Mouse (Mus musculus): ENCODE measurements at regions not wholly inside any gene's neighbourhood (a gene's known extent, or its start where the extent isn't known, plus 50 kb on each side); places are given as distances from the start of the nearest gene placed in this dataset.

DNA sequence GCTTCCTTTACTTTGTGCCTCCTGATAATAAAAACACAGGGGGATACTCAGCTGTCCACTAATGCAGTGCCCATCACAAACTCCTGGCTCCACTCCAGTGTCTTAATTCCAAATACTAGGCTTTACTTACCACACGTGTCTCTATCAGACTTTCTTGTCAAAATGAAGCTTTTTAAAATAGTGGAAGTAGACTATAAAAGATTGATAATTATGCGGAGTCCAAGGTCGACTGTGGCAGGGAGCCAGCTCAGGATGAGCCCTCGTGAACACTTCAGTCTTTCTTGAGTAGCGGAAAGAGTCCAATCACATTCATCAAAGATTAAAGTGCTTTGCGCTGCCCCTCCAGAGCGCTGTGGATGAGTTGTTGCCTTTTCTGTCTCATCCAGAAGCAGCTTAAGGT lies 147.9 kb upstream of the Zbtb20 start:
- TF ChIP-seq CTCF (IDR thresholded peaks at IDR 0.05; ENCODE audit: borderline replicate concordance, insufficient read depth, low read depth, low read length) (no peak), POLR2A (IDR thresholded peaks at IDR 0.05; ENCODE audit: borderline replicate concordance, insufficient read depth, low read length) (no peak)

Data from cerebellum, adult 2 months (tissue).